Mouse (Mus musculus) ES-Bruce4 (cell line): ENCODE measurements around the gene Myo19.

ENCODE experiments used
- CTCF ChIP-seq: IDR thresholded peaks from one replicate; pipeline ENCODE4 v1.8.1; 2011; ENCODE audit warnings: low read depth, low read length
- EP300 ChIP-seq: IDR thresholded peaks from 2 replicates; pipeline ENCODE4 v1.6.1; 2011; ENCODE audit warnings: low read depth, low read length; ENCODE audit not compliant: insufficient read depth
- POLR2A ChIP-seq: IDR thresholded peaks from one replicate; pipeline ENCODE4 v1.8.1; 2011; ENCODE audit warnings: low read length; ENCODE audit not compliant: insufficient read depth

DNA sequence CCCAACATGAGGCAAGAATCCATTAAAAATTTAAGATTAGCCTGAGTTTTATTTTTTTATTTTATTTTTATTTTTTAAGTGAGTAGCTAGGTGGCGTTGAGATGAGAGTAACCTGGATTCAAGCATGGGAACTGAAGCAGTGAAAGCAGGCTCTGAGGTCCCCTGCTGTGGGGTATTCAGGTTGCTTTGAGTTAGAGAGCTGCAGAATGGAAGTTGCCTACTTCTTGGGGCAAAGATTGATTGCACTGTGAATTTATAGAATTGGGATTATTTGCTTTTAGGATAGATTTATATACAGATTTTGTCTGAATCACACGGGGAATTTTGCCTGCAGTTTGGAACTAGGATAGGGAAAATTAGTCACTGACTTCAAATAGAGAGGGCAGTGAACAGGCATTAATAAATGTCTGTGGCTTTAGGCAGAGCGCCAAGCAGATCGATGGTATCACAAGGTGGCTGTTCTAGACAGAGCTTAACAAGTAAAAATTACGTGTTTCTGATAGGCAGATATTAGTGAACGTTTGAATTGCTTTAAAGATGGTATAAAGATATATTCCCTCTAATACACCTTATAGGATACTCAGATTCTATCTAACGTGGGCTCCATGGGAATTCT lies 32.4 kb upstream of the Myo19 start:
- TF ChIP-seq POLR2A (no peak), CTCF (no peak), EP300 (no peak)
